Mouse (Mus musculus) left cerebral cortex, postnatal 25 days (tissue): Measurements from ENCODE around the gene Amh. TPM values are rescaled to one million over a fixed set of nuclear protein-coding genes. Genes with fewer than 3 reads are reported as not detected.
"Not testable (repeated sequence)": the region's sequence is repeated elsewhere in the genome, so short reads cannot be mapped to it uniquely, and the experiment has no call there.

Experiments used
- DNase-seq, 2 experiments: peaks; one replicate each; pipeline ENCODE4 v3.0.0; 2022; ENCODE audit warnings: low spot score in 2 of 2, mixed read lengths in 1 of 2
- intact Hi-C: fragments of 180-260 bp; cut with DNase I; formaldehyde crosslinking; loops from one replicate; pipeline ENCODE4 v1.15.1; 2025
- total RNA-seq, 2 experiments: library from RNA; stranded (reverse); gene quantifications; 2 replicates each; pipeline ENCODE4 v1.2.3; 2021

Amh gene
- total RNA-seq, 2 experiments from 2014 or later: 1.6 to 2.7 TPM

DNA sequence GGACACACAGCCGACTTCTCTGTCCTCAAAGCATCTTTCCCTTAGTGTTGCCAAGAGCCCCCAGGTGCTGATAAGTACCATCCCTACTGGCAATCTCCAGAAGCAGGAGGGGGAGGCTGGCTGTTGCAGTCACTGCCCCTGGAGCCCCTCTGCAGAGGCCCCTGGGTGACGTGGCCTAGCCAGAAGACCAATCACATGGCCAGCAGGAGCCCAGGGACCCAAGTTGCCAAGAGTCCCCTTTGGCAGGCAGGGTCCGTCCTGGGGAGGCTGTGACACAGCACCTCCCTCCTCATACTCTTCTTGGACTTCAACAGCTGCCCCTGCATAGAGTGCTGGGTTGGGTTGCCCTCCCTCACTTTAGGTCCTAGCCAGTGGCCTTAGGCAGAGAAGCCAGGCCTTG, 2.0 kb upstream of the Amh start:
- no peak for DNase-seq
- intact Hi-C loops: no loop called here

DNA sequence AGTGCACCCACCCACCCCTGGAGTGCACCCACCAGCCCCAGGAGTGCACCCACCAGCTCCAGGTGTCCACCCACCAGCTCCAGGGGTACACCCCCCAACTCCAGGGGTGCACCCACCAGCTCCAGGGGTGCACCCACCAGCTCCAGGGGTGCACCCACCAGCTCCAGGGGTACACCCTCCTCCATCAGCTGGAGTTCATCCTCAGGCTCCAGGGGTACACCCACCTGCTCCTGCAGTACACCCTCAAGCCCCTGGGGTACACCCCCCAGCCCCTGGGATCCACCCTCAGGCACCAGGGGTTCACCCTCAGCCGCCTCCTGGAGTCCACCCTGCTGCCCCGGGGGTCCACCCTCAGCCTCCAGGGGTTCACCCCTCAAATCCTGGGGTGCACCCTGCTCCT, 703 bp upstream of the Amh start:
- DNase-seq: no peak
- intact Hi-C loops: no loop called here

DNA sequence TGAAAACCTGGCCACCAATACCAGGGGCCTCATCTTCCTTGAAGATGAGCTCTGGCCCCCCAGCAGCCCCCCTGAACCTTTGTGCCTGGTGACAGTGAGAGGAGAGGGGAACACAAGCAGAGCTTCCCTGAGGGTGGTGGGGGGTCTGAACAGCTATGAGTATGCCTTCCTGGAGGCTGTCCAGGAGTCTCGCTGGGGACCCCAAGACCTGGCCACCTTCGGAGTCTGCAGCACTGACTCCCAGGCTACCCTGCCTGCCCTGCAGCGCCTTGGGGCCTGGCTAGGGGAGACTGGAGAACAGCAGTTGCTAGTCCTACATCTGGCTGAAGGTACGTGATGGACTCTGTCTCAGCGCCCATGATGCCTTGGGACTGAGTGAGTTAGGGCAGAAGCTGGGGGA, 279 bp downstream of the Amh start:
- intact Hi-C loops: no loop called here
- no peak for DNase-seq

DNA sequence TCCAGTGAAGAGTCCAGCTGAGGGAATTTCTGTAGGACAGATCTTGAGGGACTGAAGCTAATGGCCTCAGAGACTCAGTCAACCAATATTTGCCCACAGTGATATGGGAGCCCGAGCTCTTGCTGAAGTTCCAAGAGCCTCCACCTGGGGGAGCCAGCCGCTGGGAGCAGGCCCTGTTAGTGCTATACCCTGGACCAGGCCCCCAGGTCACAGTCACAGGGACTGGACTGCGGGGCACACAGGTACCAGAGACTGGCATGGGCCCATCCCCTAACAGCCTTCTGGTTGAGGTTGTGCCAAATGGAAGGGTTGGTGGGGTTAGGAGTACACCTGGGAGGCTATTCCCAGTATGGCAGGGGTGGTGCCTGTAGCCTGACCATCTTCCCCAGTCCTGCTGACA, 882 bp downstream of the Amh start:
- intact Hi-C loops: no loop called here
- peak; percentile 67 to 70 for DNase-seq

DNA sequence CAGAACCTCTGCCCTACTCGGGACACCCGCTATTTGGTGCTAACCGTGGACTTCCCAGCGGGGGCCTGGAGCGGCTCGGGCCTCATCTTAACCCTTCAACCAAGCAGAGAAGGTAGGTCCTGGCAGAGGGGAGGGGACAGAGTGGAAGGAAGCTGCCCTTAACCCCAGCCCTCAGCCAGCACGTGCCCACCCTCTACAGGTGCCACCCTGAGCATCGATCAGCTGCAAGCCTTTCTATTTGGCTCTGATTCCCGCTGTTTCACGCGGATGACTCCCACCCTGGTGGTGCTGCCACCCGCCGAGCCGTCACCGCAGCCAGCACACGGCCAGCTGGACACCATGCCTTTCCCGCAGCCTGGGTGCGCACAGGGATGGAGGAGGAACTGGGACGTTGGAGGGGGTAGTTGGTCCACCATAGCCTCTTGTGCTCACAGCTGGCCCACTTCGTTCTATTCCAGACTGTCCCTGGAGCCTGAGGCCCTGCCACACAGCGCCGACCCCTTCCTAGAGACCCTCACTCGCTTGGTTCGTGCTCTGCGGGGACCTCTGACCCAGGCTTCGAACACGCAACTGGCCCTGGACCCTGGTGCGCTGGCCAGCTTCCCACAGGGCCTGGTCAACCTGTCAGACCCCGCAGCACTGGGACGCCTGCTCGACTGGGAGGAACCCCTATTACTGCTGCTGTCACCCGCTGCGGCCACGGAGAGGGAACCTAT, 1.5 kb downstream of the Amh start:
- no peak for DNase-seq
- intact Hi-C loops: no loop called here

DNA sequence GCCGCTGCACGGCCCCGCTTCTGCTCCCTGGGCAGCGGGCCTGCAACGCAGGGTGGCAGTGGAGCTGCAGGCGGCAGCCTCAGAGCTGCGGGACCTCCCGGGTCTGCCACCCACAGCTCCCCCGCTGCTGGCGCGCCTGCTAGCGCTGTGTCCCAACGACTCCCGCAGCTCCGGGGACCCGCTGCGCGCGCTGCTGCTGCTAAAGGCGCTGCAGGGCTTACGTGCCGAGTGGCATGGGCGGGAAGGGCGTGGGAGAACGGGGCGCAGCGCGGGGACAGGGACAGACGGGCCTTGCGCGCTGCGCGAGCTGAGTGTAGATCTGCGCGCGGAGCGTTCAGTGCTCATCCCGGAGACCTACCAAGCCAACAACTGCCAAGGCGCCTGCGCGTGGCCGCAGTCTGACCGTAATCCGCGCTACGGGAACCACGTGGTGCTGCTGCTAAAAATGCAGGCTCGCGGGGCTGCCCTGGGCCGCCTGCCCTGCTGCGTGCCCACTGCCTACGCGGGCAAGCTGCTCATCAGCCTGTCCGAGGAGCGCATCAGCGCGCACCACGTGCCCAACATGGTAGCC, 2.1 kb downstream of the Amh start:
- DNase-seq: peak; percentile 90 to 95
- intact Hi-C loops: no loop called here

DNA sequence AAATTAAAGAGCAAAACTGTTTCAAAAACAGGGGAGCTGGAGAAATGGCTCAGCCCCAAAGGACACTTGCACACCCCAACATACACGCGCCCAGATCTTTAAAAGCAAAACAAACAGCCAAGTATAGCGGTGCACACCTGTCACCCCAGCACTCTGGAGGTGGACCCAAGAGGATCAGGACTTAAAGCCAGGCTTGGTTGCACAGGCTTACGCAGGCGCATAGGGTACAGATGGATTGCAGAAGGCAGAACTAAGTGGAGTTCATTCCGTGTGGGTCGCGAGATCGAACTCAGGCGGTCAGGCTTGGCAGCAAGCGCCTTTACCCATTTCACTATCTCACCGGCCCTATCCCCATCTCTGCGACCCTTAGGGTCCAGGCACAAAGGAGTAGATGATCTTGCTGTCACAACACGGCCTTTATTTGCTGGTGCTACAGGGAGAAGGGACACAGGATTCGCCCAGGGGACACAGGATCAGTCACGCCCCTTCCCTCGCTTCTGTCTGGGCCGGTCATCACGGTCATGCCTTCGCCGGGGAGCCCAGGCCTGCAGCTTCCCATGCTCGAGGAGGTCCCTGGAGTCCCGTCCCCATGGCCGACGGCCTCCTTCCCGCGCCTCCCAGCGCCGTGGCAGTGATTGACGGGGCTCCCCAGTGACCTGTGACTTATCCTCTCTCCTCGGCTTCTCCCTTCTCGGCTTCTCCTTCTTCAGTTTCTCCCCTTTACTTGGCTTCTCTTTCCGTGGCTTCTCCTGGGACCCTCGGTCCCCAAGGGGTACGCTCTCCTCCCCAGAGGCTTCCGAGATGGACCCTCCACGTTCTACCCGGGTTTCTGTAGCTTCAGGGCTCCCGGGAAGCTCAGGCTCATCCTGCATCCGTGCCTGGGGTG, 3.3 kb downstream of the Amh start:
- DNase-seq: no peak
- intact Hi-C loops: no loop called here

DNA sequence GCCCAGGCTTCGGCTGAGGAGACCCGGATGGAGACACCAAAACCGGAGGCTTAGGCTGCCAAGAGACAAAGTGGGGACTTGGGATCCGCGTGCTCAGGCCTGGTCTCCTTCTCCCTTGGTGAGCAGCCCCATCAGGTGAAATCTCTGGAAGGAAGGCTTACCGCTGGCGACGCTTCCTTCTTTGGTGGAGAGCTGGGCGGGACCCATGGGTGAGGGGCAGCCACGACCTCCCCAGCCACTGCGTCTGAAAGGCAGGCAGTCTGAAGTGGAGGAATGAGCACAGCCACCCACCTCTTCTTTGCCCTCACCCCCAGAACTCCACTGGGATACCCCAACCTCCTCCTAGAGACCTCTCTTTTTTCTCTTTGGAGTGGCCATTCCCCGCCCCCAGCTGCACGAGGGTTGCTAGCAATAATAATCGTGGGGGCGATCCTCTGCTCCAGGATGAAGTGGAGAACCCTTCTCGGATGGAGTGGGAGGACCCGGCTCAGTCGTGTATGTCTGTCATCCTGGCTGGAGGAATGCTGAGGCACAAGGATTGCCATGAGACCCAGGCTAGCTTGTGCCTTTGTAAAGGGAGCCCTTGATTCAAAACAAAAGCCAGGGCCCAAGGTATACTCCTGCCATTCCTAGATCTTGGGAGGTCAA, 4.1 kb downstream of the Amh start:
- intact Hi-C loops: no loop called here
- peak in 1 of 2 experiments; percentile 66 for DNase-seq

DNA sequence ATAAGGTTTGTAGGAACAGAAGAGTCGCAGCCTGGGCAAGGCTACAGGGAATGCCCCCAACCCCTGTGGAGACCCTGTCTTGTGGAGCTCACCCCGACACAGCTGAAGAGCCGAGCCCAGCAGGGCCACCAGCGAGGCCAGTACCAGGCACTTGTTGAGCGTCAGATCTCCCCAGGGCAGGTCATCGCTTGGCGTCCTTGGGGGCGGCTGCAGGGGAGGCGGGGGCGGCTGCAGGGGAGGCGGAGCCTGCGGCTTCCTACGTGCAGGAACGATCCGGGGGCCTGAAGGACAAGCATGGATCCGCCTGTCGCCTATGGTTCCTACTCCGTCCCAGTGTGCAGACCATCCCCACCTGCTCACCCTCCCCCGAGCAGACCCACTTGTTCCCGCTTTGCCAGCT, 5.0 kb downstream of the Amh start:
- no peak for DNase-seq

DNA sequence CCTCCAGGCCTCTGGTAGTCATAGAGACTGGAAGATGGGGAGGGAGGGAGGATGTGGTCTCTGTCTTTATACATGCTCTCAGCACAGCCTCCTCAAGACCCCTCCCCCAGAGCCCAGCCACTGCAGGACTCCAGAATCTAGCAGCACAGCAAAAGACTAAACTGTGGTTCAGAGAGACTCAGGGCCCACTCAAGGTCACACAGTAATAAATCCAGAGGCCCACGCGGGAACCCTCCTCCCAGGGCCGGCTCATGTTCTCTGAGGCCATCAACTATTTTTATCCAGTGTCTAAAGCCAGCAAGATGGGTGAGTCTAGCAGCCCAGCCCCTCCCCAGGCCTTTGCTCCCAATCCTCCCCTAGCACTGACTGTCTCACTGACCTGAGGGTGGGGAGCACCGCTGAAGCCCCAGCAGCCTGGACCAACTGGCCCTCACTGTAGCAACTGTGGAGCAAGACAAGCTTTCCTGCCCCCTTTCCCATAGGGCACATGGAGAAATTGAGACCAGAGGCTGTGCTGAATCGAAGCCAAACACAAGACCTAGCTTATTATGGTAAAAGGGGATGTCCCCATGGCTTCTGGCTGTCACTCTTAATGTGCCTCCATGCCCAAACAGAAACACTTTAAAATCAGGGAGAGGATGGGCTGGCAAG, 7.5 kb downstream of the Amh start:
- DNase-seq: no peak

More for the DNA sequence above, 5.0 kb downstream of the Amh start:
- intact Hi-C loops: no loop called here

DNA sequence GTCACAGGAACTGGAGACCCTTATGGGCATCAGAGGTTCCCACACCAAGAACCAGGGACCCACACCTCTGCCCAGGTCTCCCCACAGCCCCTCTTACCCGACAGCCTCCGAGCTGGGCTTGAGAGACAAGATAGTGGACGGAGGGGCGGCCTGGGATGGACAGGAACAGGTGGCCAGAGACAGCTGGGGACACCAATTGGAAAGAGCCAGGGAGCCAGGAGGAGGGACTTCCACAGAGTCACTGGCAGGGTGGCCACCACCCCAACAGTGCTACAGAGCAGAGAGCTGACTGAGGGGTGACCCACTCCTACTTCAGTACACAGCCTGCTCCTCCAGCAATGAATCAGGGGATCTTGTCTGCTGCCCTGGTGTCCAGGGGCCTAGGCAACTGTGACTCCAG, 8.3 kb downstream of the Amh start, which contains the start of gene Jsrp1:
Gene Jsrp1 (minus strand): TSS at position 133 of the 400 bp plus-strand sequence.
- intact Hi-C loops: no loop called here
- no peak for DNase-seq

More for the DNA sequence above, 7.5 kb downstream of the Amh start:
- intact Hi-C loops: no loop called here

DNA sequence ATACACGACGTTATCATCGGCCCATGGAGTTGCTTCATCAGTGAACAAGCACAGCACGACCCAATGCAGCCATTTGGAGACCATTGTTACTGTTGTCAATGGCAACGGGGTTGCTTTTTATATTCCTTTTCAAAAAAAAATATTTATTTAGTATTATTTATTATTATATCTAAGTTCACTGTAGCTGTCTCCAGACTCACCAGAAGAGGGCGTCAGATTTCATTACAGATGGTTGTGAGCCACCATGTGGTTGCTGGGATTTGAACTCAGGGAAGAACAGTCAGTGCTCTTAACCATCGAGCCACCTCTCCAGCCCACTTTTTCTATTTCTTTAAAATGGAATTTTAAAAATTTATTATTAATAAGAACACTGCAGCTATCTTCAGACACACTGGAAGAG, 9.8 kb downstream of the Amh start:
- DNase-seq: no peak
- intact Hi-C loops: no loop called here

DNA sequence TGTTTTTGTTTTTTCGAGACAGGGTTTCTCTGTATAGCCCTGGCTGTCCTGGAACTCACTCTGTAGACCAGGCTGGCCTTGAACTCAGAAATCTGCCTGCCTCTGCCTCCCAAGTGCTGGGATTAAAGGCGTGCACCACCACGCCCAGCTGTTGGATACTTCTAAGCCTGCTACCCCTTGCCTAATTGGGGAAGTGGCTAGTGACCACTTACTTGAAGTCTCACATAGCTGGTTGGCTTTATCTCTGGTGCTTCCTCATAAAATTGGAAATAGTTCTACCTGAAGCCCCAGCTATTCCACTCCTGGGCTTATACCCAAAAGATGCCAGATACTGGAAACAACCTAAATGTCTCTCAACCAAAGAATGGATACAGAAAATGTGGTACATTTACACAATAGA, 11.3 kb downstream of the Amh start:
- DNase-seq, intact Hi-C loops: not testable (repeated sequence)

DNA sequence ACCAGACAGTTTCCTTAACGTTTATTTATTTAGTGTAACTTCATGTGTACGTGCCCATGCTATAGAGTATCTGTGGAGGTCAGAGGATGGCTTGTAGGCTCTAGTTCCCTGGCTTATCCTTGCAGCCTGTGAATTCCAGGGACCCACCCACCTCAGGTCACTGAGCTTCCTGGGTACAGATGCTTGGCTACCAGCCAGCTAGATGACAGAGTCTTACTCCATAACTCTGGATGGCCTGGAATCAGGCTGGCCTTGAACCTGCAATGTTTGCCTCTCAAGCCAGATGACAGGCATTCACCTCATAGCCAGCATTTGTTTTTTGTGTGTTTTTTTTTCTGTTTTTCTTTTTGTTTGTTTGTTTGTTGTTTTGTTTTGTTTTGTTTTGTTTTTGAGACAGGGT, 12.1 kb downstream of the Amh start:
- DNase-seq: no peak
- intact Hi-C loops: no loop called here

DNA sequence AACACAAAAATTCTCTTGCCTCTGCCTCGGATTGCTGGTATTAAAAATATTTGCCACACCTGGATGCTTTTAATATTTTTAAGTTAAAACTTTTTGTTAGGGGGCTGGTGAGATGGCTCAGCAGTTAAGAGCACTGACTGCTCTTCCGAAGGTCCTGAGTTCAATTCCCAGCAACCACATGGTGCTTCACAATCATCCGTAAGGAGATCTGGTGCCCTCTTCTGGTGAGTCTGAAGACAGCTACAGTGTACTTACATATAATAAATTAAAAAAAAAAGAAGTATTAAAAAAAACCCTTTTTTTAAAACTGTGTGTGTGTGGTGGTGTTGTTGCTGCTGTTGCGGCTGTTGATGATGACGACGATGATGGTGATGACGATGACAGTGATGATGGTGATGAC, 12.9 kb downstream of the Amh start:
- intact Hi-C loops, DNase-seq: not testable (repeated sequence)

DNA sequence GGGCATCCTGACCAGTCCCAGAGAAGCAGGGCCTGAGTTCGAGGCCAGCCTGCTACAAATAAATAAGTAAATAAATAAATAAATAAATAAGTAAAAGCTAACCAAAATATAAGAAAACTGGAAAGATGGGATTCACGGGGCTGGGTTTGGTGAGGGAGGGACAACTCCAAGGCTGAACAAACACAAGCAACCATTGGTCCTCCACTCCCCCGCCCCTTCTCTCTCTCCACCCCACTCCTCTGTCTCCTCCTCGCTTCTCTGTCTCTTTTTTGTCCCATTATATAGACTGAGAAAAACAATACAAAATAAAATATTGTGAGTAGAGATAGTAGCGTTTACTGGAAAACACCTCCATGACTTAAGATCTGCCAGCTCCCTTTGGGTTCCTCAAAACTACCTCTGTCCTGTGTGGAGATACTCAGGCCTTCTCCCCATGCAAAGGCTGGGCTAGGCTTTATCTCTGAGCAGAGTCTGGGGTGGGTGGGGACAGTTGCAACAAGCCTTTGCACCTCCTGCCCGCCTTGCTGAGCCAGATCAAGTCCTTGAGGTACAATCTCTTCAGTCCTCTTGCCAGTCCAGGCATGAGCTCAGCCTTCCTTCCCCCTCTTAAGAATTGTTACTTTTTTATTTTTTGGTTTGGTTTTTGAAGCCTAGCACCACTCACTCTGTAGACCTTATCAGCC, 13.7 kb downstream of the Amh start:
- DNase-seq: no peak
- intact Hi-C loops: no loop called here

DNA sequence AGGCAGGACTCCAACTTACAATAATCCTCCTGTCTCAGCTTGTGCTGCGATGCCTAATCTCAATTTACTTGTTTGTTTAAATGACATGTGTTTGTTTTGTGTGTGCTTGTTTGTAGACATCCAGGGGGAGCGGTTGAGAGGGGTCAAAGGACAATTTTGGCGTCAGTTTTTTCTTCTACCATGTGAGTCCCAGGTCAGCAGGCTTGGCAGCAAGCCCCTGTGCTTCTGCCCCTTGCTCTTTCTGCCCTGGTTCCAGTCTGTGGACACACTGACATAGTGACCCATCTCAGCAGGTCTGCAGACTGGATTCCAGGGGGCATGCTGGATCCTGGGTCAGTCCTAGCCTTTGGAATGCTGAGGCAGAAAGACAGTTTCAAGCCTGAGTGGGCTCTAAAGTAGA, 14.4 kb downstream of the Amh start:
- no peak for DNase-seq
- intact Hi-C loops: no loop called here

DNA sequence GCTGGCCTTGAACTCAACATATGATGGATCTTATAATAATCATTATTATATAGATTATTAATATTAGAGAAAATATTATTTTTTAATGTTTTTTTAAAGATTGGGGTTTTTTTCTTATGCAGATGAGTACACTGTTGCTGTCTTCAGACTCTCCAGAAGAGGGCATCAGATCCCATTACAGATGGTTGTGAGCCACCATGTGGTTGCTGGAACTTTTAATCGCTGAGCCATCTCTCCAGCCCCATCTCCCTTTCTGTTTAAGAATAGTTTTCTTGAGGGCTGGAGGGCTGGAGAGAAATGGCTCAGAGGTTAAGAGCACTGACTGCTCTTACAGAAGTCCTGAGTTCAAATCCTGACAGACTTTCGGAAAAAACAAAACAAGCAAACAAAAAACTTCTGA, 16.9 kb downstream of the Amh start:
- DNase-seq: peak in 1 of 2 experiments; percentile 53
- intact Hi-C loops: loop anchor here (1.0 to 2.0 kb wide), 2 partner anchors 53 to 58 kb away; no protein-coding TSS in a partner anchor

DNA sequence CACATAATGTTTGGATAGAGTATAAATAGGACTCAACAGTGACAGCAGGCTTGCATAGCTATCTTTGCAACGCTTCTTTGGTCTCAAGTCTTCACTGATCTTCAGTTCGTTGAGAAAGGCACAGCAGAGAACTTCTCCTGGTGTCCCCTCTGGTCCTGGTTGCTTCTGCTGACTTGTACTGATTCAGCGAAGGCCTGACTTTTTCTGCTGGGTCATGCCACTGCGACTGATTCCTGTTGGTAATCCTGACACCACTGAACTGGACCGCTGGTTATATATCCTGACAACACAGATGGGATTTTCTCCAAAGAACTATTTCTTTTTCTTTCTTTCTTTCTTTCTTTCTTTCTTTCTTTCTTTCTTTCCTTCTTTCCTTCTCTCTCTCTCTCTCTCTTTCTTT, 17.5 kb downstream of the Amh start:
- intact Hi-C loops: loop anchor here (1.0 to 2.0 kb wide), 2 partner anchors 52 to 58 kb away; no protein-coding TSS in a partner anchor
- DNase-seq: no peak
